Mouse (Mus musculus) kidney, adult 18-20 months (tissue): ENCODE results near the gene Grin2b.
"Not testable (repeated sequence)": the region's sequence is repeated elsewhere in the genome, so short reads cannot be mapped to it uniquely, and the experiment has no call there.

ENCODE experiments used
- DNase-seq: peaks from one replicate; pipeline ENCODE4 v3.0.0; 2021

Gene Grin2b

GRCm38 (mm10) chr6:135882611-135883010, 290.7 kb downstream of the Grin2b start:
- no peak for DNase-seq

DNA sequence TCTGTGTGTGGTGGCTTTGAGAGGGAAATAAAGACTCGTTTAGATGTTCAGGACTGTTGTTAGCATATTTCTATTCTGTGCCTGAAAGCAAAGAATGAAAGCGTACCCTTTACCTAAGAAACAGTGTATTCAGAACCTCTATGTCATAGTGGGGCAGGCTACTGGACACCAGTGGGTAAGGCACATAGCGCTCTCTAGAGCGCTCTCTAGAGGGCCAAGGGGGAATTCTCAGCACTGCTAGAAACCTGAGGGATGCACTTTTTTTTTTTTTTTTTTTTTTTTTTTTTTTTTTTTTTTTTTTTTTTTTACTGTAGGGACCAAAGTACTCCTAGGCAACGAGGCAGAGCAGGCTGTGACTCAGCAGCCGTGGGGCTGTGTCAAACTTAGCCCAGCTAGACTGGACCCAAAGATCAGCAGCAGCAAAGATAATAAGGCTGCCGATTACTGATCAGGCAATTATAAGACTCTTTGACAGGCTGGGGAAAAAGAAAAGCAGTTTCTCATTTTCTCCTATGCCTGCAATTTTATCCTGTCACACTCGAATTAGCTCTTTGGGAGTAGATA, 297.1 kb downstream of the Grin2b start:
- no peak for DNase-seq

DNA sequence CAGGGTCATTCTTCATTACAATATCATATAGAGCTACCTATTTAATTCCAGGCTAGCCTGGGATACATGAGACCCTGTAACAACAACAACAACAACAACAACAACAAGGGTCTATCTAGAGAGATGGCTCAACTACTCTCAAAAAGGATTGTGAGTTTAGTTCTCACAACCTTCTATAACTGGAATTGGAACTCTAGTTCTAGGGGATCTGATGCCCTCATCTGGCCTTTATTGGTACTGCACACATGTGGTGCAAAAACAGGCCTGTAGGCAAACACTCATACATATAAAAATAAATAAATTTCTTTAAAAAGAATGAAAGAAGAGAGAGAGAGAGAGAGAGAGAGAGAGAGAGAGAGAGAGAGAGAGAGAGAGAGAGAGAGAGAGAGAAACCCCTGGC, 298.7 kb downstream of the Grin2b start:
- no peak for DNase-seq

GRCm38 (mm10) chr6:135865832-135866231, 307.5 kb downstream of the Grin2b start:
- DNase-seq = no peak

- DNase-seq = no peak
Measured at GRCm38 (mm10) chr6:135863965-135864364, 309.3 kb downstream of the Grin2b start.

DNA sequence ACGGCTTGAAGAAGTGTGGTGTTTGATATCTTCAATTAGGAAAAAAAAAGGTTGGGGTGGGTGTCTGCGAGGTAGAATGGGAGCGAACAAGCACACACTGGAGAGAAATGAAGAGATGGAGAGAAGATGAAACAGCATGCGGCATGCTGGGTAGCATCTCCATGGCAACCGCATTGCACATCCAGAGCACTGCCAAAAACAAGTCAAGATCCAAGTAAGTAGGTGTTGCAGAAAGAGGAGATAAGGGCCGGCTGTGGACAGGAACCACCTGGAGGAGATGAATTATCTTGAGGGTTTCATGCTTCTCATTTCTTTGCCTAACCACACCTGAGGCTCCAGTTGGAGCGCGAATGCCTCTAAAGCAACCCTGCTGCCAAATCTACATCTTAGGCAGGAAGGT, 313.8 kb downstream of the Grin2b start:
- DNase-seq = no peak

DNA sequence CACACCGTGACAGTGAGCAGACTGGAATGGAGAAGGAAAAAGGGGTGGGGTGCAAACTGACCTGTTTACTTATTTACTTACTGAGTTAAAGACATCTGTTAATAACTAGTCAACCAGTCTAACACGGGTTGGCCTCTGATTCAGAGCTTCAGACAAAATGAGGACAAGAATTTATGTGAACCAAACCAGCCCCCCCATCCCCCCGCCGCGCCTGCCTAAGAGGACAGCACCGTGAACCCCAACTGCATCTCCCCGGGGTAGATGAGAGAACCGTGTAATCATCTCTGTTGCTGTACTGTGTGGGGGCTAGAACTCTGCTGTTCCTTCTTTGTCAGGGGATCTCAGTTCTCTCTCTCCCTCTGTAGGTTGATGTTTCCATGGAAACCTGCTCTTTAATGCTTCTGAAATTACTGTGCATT, 319.1 kb downstream of the Grin2b start:
- peak; percentile 33 for DNase-seq

DNA sequence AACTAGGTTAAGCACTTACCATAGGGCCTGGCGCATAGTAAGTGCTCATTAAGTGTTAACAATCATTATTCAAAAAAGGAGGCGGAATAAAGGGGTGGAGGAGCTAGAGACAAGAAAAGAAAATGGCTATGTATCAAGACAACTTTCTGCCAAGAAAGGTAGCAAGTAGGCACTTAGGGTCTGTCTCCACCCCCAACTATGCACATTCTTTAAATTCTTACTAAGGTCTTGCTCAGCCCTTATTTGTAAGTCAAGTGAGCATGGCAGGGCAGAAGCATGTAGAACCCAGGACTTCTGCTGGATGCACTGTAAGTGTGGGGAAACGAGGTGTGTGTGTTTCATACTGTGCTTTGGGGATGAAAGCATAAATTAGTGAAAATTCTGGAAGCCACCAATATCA, 329.6 kb downstream of the Grin2b start:
- no peak for DNase-seq

DNA sequence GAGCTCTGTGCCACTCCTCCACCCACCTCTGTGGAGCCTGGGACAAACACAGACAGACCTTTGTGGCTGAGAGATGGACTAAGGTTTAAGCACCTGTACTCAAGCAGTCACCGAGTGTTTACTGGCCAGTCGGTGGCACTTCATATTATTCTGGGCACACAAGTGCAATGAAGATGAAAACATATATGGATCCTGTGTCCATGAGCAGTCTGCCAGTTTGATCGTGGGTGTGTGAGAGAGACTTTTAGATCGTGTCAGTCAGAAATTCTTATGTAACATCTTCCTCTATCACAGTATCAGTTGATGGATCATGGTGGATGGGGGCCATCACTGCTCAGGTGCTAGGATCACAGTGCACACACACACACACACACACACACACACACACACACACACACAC, 337.0 kb downstream of the Grin2b start:
- DNase-seq = no peak

GRCm38 (mm10) chr6:135833542-135833941, 339.8 kb downstream of the Grin2b start:
- no peak for DNase-seq

DNA sequence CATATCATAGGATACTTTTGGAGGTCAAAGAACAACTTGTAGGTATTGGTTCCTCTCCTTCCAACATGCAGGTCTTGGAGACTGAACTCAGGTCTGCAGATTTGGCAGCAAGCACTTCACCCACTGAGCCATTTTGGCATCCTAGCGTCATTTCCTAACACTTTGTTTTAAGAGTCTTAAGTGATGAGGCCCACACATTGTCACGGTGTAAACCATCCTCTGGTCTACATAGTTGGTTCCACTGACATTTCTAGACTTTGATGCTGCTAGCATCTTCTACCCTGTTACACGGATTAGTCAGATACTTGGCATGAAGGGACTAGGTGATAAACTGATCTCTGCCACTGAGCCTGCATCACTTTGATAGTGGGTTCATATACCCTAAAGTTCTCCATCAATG, 341.3 kb downstream of the Grin2b start:
- DNase-seq = no peak

GRCm38 (mm10) chr6:135831032-135831431, 342.3 kb downstream of the Grin2b start:
- DNase-seq = no peak

DNA sequence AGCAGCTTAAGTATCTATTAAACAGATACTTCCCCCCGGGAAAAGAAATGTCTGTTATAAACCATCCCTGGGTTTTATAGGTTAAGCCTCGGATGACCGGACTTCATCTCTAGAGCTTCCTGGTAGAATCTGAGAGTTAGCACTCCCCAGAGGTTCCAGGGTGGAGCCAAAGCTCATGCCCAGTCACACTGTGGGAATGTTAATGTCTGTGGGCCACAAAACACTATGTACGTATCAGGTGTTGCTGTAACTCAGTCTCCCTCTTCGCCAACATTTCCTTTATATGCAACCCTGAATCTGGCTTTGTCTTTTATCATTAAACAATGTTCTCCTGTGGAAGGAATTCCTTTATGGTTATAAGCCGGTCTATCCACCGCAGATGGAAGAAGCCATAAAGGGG, 343.9 kb downstream of the Grin2b start:
- DNase-seq = no peak

DNA sequence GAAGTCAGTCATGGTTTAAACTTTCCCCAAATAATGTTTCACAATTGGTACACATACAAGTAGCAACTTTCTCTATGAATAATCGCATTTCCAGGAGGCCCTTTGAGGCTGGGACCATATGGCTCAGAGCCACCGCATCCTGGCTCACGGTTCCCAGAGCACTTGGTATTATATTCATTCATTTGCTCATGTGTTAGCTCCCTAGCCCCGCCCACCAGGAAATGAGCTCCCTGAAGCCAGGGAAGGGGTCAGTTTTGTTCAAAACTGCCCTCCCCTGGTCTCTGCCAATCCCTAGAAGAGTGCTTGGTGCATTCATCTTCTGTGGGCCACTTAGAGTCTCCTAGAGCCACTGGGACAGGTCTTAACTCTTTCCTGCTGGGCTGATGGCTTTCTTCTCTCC, 344.3 kb downstream of the Grin2b start:
- DNase-seq = no peak

- peak; percentile 54 for DNase-seq
Measured at GRCm38 (mm10) chr6:135827942-135828341, 345.4 kb downstream of the Grin2b start.

- no peak for DNase-seq
Measured at GRCm38 (mm10) chr6:135827317-135827716, 346.0 kb downstream of the Grin2b start.

GRCm38 (mm10) chr6:135826776-135827175, 346.5 kb downstream of the Grin2b start:
- not testable (repeated sequence) for DNase-seq

DNA sequence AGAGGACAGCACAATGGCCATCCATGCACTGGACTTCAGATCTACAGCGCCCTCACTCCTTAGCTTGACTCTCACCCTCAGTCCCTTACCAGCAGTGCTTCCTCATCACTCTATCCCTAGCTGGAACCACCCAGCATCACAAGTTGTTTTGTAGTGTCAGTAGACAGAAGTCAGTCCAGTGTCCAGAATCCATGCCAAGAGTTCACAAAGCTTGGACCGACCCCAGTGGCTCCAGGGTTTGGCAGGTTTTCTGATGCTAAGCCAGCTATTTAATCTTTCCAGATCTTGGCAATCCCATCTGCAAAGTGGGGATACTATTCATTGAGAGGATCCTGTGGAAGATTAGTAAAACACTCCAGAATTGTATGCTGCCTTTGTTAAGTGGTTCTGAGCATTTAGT, 355.9 kb downstream of the Grin2b start:
- peak; percentile 51 for DNase-seq

GRCm38 (mm10) chr6:135813755-135814154, 359.6 kb downstream of the Grin2b start:
- no peak for DNase-seq

GRCm38 (mm10) chr6:135805436-135805835, 367.9 kb downstream of the Grin2b start:
- DNase-seq = peak; percentile 9

DNA sequence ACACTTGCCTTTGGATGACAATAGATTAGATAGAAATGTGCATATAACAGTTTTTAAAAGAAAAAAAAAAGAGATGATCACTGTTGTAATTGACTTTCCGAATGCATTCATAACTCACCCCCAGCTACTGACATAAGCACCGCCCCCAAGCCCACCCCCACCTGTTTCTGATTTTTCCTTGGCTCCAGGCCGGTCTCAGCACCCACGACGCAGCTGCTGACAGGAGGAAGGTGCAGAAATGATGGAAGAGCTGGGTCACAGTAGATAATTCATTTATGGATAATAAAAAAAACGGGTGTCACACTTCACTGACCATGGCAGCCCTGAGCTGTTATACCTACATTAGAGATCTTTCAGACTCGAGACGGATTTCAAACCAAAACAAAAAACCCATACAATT, 373.4 kb downstream of the Grin2b start:
- DNase-seq = no peak

GRCm38 (mm10) chr6:135798202-135798992, 374.9 kb downstream of the Grin2b start:
- DNase-seq = no peak

DNA sequence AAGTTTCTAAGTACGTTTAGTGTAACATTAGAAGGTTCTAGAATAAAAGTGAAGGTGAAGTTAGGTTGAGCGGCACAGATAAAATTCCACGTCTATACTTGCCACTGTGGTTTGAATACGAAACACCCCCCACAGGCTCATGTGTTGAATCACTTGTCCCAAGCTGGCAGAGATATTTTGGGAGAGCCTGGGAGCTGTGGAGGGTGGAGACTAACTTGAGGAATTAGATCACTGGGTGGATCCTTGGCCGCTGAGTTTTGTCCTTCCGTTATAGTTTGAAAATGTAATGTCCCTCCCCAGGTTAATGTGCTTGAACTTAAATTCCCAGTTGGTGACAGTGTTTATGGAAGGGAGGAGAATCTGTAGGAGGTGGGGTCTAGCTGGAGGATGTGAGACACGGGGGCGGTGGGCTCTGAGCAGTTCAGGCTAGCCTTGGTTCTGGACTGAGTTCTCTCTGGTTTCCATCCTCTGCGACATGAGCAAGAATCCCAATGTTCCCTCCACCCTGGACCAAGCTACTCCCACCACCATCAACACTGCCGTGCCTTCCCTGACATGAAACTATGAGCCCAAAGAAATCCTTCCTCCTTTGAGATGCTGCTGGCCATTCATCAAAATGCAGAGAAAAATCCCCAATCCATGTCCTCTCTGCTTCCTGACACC, 375.8 kb downstream of the Grin2b start:
- no peak for DNase-seq

DNA sequence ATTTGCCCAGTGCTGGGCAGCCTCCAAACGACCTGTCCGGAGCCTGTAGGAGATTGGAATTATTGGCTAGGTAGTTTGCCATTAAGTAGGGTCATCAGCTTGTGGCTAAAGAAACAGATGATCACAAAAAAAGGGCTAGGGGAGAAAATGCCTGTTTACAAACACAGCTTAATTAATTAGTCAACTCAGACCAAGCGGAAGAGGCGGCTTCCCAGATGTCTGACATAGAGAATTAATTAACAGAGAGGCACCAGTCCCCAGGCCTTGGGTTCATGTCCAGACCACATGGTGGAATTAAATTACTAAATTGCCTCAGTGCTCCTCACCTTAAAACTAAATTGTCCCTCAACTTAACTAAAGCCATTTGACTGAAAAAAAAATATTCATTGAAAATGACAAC, 376.4 kb downstream of the Grin2b start:
- no peak for DNase-seq
